Mouse (Mus musculus) spleen, adult 2 months (tissue): Measurements from ENCODE around the gene Ripply1. TPM values are rescaled to one million over a fixed set of nuclear protein-coding genes. Genes with fewer than 3 reads are reported as not detected.

Source experiments
- DNase-seq, 2 experiments: peaks; one replicate each; pipeline versions ENCODE4 v3.0.0 to v3.0.0-alpha.2; 2012 to 2021; ENCODE audit warnings: low spot score in 2 of 2, low read depth in 1 of 2
- H3K27ac ChIP-seq: fragments of 200-500 bp; 2 replicates; pipeline ENCODE4 v1.5.1; 2012; ENCODE audit warnings: low read length, inconsistent platforms; ENCODE audit not compliant: insufficient read depth
- H3K27me3 ChIP-seq: fragments of 200-500 bp; 2 replicates; pipeline ENCODE4 v1.6.1; 2012; ENCODE audit warnings: mild to moderate bottlenecking, moderate library complexity, low read length, inconsistent platforms; ENCODE audit not compliant: control insufficient read depth, insufficient read depth
- H3K36me3 ChIP-seq: fragments of 200-500 bp; 2 replicates; pipeline ENCODE4 v1.6.1; 2012; ENCODE audit warnings: mild to moderate bottlenecking, low read length, inconsistent platforms; ENCODE audit not compliant: control insufficient read depth, insufficient read depth
- H3K4me1 ChIP-seq: fragments of 200-500 bp; 2 replicates; pipeline ENCODE4 v1.6.1; 2011; ENCODE audit warnings: inconsistent platforms; ENCODE audit not compliant: control insufficient read depth, insufficient read depth, insufficient read length
- H3K4me3 ChIP-seq: fragments of 200-500 bp; 2 replicates; pipeline ENCODE4 v1.5.1; 2011; ENCODE audit warnings: mild to moderate bottlenecking, inconsistent platforms; ENCODE audit not compliant: insufficient read depth, insufficient read length; ENCODE audit errors: extremely low read depth
- CTCF ChIP-seq: fragments of 200-500 bp; IDR thresholded peaks from 2 replicates; pipeline ENCODE4 v1.5.1; 2011; ENCODE audit warnings: mild to moderate bottlenecking, inconsistent platforms; ENCODE audit not compliant: insufficient read depth, insufficient read length, insufficient replicate concordance; ENCODE audit errors: extremely low read depth
- POLR2A ChIP-seq: fragments of 200-500 bp; IDR thresholded peaks from 2 replicates; pipeline ENCODE4 v1.6.1; 2011; ENCODE audit warnings: low read depth, low read length, inconsistent platforms
- WGBS: fragments of 180-500 bp; shearing (Covaris S2); methylation state at CpG from one replicate; pipeline ENCODE4 v1.1.7; 2018; 5-methylcytosine and 5-hydroxymethylcytosine counted together
- polyA plus RNA-seq: library from polyadenylated mRNA; depleted of rRNA; stranded (reverse); fragments of >200 nt; gene quantifications from 2 replicates; pipeline ENCODE4 v1.2.3, GENCODE M21; 2012; rRNA removed

The Ripply1 gene
- 0.12 TPM in 1 of 2 replicates, not detected in the other for polyA plus RNA-seq

- Histone ChIP-seq H3K27me3 (no peaks in the 10 kb centered on the region), H3K4me3 (no peak within 1 kb of the TSS), H3K36me3 (no peaks in the 10 kb centered on the region), H3K4me1 (no peaks in the 10 kb centered on the region), H3K27ac (no peak within 1 kb of the TSS)
- no peak for DNase-seq
- WGBS, result 74% methylated on average over 6 of the region's 6 CpGs
- TF ChIP-seq POLR2A (no peak), CTCF (no peak)
These were observed at the start of gene Ripply1 for GRCm38 (mm10) chrX:139782278-139783044. Gene Ripply1 (minus strand): TSS chrX:139782353.

- Histone ChIP-seq H3K4me3 (no peak overlapping the region), H3K27ac (no peak overlapping the region), H3K4me1 (no peaks in the 10 kb centered on the region), H3K27me3 (no peaks in the 10 kb centered on the region), H3K36me3 (no peaks in the 10 kb centered on the region)
- TF ChIP-seq CTCF (no peak), POLR2A (no peak)
- WGBS, result 64% methylated on average over 6 of the region's 6 CpGs
- no peak for DNase-seq
These were observed 46.4 kb upstream of the Ripply1 start for GRCm38 (mm10) chrX:139828363-139829092.

GRCm38 (mm10) chrX:139826926-139827325 is 44.8 kb upstream of the Ripply1 start:
- WGBS, result 81% methylated on average over 4 of the region's 4 CpGs
- TF ChIP-seq POLR2A, result no peak
- no peak for TF ChIP-seq CTCF
- Histone ChIP-seq H3K4me1 (no peaks in the 10 kb centered on the region), H3K36me3 (no peaks in the 10 kb centered on the region), H3K4me3 (no peak overlapping the region), H3K27ac (no peak overlapping the region), H3K27me3 (no peaks in the 10 kb centered on the region)
- no peak for DNase-seq

- Histone ChIP-seq H3K27ac (no peak overlapping the region), H3K27me3 (no peaks in the 10 kb centered on the region), H3K4me3 (no peak overlapping the region), H3K4me1 (no peaks in the 10 kb centered on the region), H3K36me3 (no peaks in the 10 kb centered on the region)
- no peak for DNase-seq
- TF ChIP-seq POLR2A, result no peak
- no peak for TF ChIP-seq CTCF
- WGBS, result 87% methylated on average over 1 of the region's 1 CpGs
These were observed 43.2 kb upstream of the Ripply1 start for GRCm38 (mm10) chrX:139825402-139825801.

- WGBS, result 86% methylated on average over 5 of the region's 5 CpGs
- H3K4me3 ChIP-seq, result no peak overlapping the region
- H3K4me1 ChIP-seq, result peaks cover 4% of the 10 kb centered on the region; the same call in 1 of the 2 replicates
- H3K36me3 ChIP-seq, result no peaks in the 10 kb centered on the region
- DNase-seq, result no peak
- no peaks in the 10 kb centered on the region for H3K27me3 ChIP-seq
- no peak for TF ChIP-seq CTCF
- TF ChIP-seq POLR2A, result no peak
- H3K27ac ChIP-seq, result no peak overlapping the region
These were observed 33.0 kb upstream of the Ripply1 start for GRCm38 (mm10) chrX:139815201-139815600.

- DNase-seq, result no peak
- Histone ChIP-seq H3K27me3 (no peaks in the 10 kb centered on the region), H3K27ac (no peak overlapping the region), H3K4me1 (peaks cover 4% of the 10 kb centered on the region; the same call in 1 of the 2 replicates), H3K4me3 (no peak overlapping the region), H3K36me3 (no peaks in the 10 kb centered on the region)
- TF ChIP-seq CTCF (no peak), POLR2A (no peak)
- WGBS, result 44% methylated on average over 8 of the region's 8 CpGs
These were observed 32.0 kb upstream of the Ripply1 start for GRCm38 (mm10) chrX:139814018-139814635.
